Mouse (Mus musculus): ENCODE measurements at regions not wholly inside any gene's neighbourhood (a gene's known extent, or its start where the extent isn't known, plus 50 kb on each side); places are given as distances from the start of the nearest gene placed in this dataset.

GRCm38 (mm10) chr9:84923966-84924365, 388.6 kb upstream of the Gm11114 start:
- no peak for DNase-seq

- DNase-seq, result no peak
Measured at GRCm38 (mm10) chr9:84936291-84937055, 376.1 kb upstream of the Gm11114 start.

GRCm38 (mm10) chr9:84966558-84967154, 345.9 kb upstream of the Gm11114 start:
- DNase-seq, result no peak

GRCm38 (mm10) chr9:84969975-84970608, 342.5 kb upstream of the Gm11114 start:
- no peak for DNase-seq

GRCm38 (mm10) chr9:84977470-84977869, 335.1 kb upstream of the Gm11114 start:
- no peak for DNase-seq

- no peak for DNase-seq
Measured at GRCm38 (mm10) chr9:85003414-85003813, 309.2 kb upstream of the Gm11114 start.

- DNase-seq, result no peak
Measured at GRCm38 (mm10) chr9:85011361-85011760, 301.2 kb upstream of the Gm11114 start.

GRCm38 (mm10) chr9:85048112-85048978, 264.2 kb upstream of the Gm11114 start:
- DNase-seq, result no peak

- no peak for DNase-seq
Measured at GRCm38 (mm10) chr9:85052526-85052925, 260.0 kb upstream of the Gm11114 start.

- DNase-seq, result no peak
Measured at GRCm38 (mm10) chr9:85079975-85080374, 232.6 kb upstream of the Gm11114 start.

GRCm38 (mm10) chr9:85088556-85089338, 223.8 kb upstream of the Gm11114 start:
- DNase-seq, result no peak

GRCm38 (mm10) chr9:85090297-85090696, 222.3 kb upstream of the Gm11114 start:
- no peak for DNase-seq

- DNase-seq, result no peak
Measured at GRCm38 (mm10) chr9:85095234-85095633, 217.3 kb upstream of the Gm11114 start.

GRCm38 (mm10) chr9:85096520-85096919, 216.1 kb upstream of the Gm11114 start:
- no peak for DNase-seq

GRCm38 (mm10) chr9:85112928-85113327, 199.6 kb upstream of the Gm11114 start:
- DNase-seq, result no peak

- DNase-seq, result no peak
Measured at GRCm38 (mm10) chr9:85114234-85114633, 198.3 kb upstream of the Gm11114 start.

GRCm38 (mm10) chr9:85120061-85120460, 192.5 kb upstream of the Gm11114 start:
- DNase-seq, result no peak

GRCm38 (mm10) chr9:85121059-85121458, 191.5 kb upstream of the Gm11114 start:
- DNase-seq, result peak; percentile 4 to 40

GRCm38 (mm10) chr9:85123706-85124105, 188.9 kb upstream of the Gm11114 start:
- no peak for DNase-seq

GRCm38 (mm10) chr9:85125775-85126174, 186.8 kb upstream of the Gm11114 start:
- peak; percentile 4 to 34 for DNase-seq

- DNase-seq, result no peak
Measured at GRCm38 (mm10) chr9:85126541-85126940, 186.0 kb upstream of the Gm11114 start.

GRCm38 (mm10) chr9:85127107-85127506, 185.5 kb upstream of the Gm11114 start:
- no peak for DNase-seq

Measured in kidney, postnatal 25 days (tissue).